Mouse (Mus musculus): ENCODE data around the gene Atg101. TPM values are rescaled to one million over a fixed set of nuclear protein-coding genes. Genes with fewer than 3 reads are reported as not detected.

Gene Atg101
- polyA plus RNA-seq (2011; ENCODE audit: insufficient read depth, insufficient read length, low read depth, missing spikeins), result 37.6 and 39.1 TPM in 2 replicates

DNA sequence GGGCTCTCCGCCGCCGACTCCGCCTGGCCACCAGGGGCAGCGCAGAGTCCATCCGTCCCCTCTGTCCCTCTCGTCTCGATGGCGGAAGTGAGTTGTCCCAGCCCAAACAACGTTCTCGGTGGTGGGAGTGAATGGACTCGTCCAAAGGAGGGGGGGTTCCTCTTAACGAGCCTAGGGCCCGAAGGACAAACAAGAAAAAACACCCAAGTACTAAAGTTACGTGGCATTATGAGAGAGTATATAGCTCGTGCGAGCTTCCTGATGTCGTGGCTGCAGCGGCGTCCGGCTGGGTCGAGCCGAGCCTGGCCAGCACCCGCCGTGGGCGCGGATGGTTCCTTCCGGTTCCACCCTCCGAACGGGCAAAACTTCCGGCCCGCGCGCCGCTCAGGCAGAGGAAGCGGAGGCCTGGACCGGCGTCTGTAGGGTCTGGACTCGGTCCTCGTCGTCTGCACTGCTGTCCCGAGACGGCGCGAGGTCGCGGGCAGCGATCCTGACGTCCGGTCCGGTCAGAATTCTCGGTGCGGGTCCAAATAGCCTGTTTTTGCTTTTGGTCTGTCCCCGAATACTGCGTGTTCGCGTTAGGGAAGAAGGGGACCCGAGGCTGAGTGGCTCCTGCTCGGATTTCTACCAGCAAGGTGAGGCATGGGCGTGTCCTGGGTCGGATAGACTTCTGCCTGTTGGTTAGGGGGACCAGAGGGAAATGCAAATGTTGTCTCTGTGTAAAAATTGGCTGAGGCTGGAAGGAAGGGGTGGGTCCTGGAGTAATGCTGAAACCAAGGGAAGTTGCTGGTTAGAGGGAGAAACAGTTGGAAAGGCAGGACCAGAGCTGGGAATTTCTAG is at the start of gene Atg101:
Gene Atg101, plus strand, starts transcription at position 362 of the 840 bp plus-strand sequence.
- TF ChIP-seq CTCF (IDR thresholded peaks at IDR 0.05; ENCODE audit: low read depth, low read length) (peak; percentile 82), POLR2A (IDR thresholded peaks at IDR 0.05; ENCODE audit: insufficient read depth, low read length) (no peak), EP300 (IDR thresholded peaks at IDR 0.05; ENCODE audit: insufficient read depth, low read depth, low read length) (peak; percentile 74; the same call in 1 of the 2 replicates)

DNA sequence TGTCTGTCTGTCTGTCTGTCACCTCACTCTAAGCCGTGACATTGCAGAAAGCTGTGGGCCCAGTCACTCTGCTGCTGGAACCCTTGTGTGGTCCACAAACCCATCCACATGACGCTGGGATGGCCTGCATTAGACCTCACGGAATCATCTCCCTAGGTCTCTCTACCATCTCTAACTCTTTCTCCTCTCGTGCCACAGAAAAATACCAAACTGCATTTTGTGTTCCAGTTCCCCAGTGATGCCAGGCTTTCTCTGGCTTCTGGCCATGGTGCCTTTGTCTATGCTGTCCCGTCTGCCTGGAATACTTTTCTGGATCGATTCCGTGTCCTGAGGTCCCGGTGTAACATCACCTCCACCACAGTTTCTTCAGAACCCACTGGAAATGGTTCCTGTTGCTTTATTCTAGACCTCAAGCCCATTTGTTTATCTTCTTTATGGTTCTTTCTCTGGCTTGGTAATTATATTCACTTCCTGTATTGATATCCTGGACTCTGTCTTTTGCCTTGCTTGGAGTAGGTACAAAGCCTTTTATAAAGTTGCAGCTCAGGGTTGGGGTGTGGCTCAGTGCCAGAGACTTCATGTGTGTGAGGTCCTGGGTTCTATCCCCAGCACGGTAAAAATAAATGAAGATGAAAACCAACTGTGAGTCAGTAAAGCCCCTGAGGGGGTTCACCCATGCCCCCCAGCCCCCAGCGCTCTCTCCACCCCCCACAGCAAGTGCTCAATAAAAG is 49.3 kb upstream of the Atg101 start:
- Histone ChIP-seq H3K36me3 (ENCODE audit: control insufficient read depth, insufficient read depth, low read length, poor library complexity, severe bottlenecking) (0 out of 2 replicates have a peak, but pooled peaks cover 3% of the 10 kb centered on the region), H3K9ac (ENCODE audit: low read depth, poor library complexity, severe bottlenecking) (no peak overlapping the region), H3K9me3 (replicated peaks; ENCODE audit: control insufficient read depth, insufficient read depth, low read length, poor library complexity, severe bottlenecking) (no peaks in the 10 kb centered on the region), H3K27me3 (ENCODE audit: control insufficient read depth, insufficient read depth, low read length, poor library complexity, severe bottlenecking) (no peaks in the 10 kb centered on the region), H3K27ac (ENCODE audit: insufficient read depth, low read length) (peak overlapping the region; percentile 80), H3K4me3 (ENCODE audit: low read depth, low read length) (no peak overlapping the region), H3K4me1 (ENCODE audit: control insufficient read depth, insufficient read depth, low read length) (peaks cover 16% of the 10 kb centered on the region)
- TF ChIP-seq CTCF (IDR thresholded peaks at IDR 0.05; ENCODE audit: low read depth, low read length) (no peak), EP300 (IDR thresholded peaks at IDR 0.05; ENCODE audit: insufficient read depth, low read depth, low read length) (no peak), POLR2A (IDR thresholded peaks at IDR 0.05; ENCODE audit: insufficient read depth, low read length) (no peak)

More for the DNA sequence above, at the start of gene Atg101:
- peaks cover 6% of the 10 kb centered on the region for H3K4me1 ChIP-seq (ENCODE audit: control insufficient read depth, insufficient read depth, low read length)
- H3K9me3 ChIP-seq (replicated peaks; ENCODE audit: control insufficient read depth, insufficient read depth, low read length, poor library complexity, severe bottlenecking), result no peaks in the 10 kb centered on the region
- peak within 1 kb of the TSS; percentile 62 for H3K9ac ChIP-seq (ENCODE audit: low read depth, poor library complexity, severe bottlenecking)
- H3K4me3 ChIP-seq (ENCODE audit: low read depth, low read length), result peak within 1 kb of the TSS; percentile 90
- no peaks in the 10 kb centered on the region for H3K27me3 ChIP-seq (ENCODE audit: control insufficient read depth, insufficient read depth, low read length, poor library complexity, severe bottlenecking)
- peak within 1 kb of the TSS; percentile 50; the same call in 1 of the 2 replicates for H3K27ac ChIP-seq (ENCODE audit: insufficient read depth, low read length)
- peaks cover 17% of the 10 kb centered on the region; the same call in 1 of the 2 replicates for H3K36me3 ChIP-seq (ENCODE audit: control insufficient read depth, insufficient read depth, low read length, poor library complexity, severe bottlenecking)

DNA sequence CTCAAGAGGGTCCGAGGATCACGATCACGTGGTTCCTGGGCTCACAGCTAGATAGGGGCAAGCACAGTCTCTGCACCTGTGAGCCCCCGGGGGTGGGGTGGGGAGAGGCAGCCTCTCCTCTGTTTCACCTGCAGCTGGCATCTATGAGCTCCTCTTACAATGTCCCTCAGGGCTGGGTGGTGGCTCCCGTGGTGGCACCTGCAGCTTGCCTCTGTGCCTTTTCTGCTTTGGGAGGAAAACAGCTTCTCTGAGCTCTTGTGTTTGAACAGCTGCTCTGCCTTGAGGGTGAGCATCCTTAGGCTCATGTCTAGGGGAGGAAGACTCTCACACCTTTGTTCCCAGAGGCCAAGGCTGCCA is 48.8 kb upstream of the Atg101 start:
- Histone ChIP-seq H3K4me3 (ENCODE audit: low read depth, low read length) (no peak overlapping the region), H3K9me3 (replicated peaks; ENCODE audit: control insufficient read depth, insufficient read depth, low read length, poor library complexity, severe bottlenecking) (no peaks in the 10 kb centered on the region), H3K36me3 (ENCODE audit: control insufficient read depth, insufficient read depth, low read length, poor library complexity, severe bottlenecking) (0 out of 2 replicates have a peak, but pooled peaks cover 3% of the 10 kb centered on the region), H3K27me3 (ENCODE audit: control insufficient read depth, insufficient read depth, low read length, poor library complexity, severe bottlenecking) (no peaks in the 10 kb centered on the region), H3K9ac (ENCODE audit: low read depth, poor library complexity, severe bottlenecking) (no peak overlapping the region), H3K27ac (ENCODE audit: insufficient read depth, low read length) (no peak overlapping the region), H3K4me1 (ENCODE audit: control insufficient read depth, insufficient read depth, low read length) (peaks cover 15% of the 10 kb centered on the region)
- TF ChIP-seq EP300 (IDR thresholded peaks at IDR 0.05; ENCODE audit: insufficient read depth, low read depth, low read length) (peak; percentile 75), POLR2A (IDR thresholded peaks at IDR 0.05; ENCODE audit: insufficient read depth, low read length) (no peak)

DNA sequence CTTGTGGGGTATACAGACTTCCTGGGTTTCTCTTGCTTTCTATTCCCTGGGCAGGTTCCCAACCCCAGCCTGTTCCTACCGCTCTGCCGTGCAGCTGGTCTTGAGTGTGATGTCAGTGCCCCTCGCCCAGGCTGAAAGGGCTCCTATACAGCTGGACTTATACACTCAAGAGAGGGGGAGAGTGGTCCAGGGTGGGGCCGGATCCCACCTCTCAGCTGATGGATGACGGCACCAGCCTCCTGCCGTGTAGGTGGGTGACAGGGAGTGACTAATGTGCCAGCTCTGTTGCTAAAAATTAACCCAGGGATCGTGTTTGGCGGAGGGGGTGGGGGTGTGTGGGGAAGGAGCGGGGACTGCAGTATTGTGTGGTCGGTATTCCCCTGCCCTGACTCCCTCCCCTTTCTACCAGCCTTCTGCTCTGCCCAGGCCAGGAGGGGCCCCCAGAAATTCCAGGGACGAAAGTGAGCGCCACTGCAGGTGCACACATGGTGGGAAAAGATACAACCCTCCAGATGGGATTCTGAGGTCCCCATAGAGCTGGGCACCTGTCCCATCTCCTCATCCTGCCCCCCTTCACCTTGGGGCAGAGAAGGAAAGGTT is 48.2 kb upstream of the Atg101 start:
- Histone ChIP-seq H3K27me3 (ENCODE audit: control insufficient read depth, insufficient read depth, low read length, poor library complexity, severe bottlenecking) (no peaks in the 10 kb centered on the region), H3K9ac (ENCODE audit: low read depth, poor library complexity, severe bottlenecking) (no peak overlapping the region), H3K4me3 (ENCODE audit: low read depth, low read length) (no peak overlapping the region), H3K36me3 (ENCODE audit: control insufficient read depth, insufficient read depth, low read length, poor library complexity, severe bottlenecking) (0 out of 2 replicates have a peak, but pooled peaks cover under 1% of the 10 kb centered on the region), H3K4me1 (ENCODE audit: control insufficient read depth, insufficient read depth, low read length) (peaks cover 14% of the 10 kb centered on the region), H3K9me3 (replicated peaks; ENCODE audit: control insufficient read depth, insufficient read depth, low read length, poor library complexity, severe bottlenecking) (no peaks in the 10 kb centered on the region), H3K27ac (ENCODE audit: insufficient read depth, low read length) (no peak overlapping the region)
- TF ChIP-seq EP300 (IDR thresholded peaks at IDR 0.05; ENCODE audit: insufficient read depth, low read depth, low read length) (no peak), POLR2A (IDR thresholded peaks at IDR 0.05; ENCODE audit: insufficient read depth, low read length) (no peak), CTCF (IDR thresholded peaks at IDR 0.05; ENCODE audit: low read depth, low read length) (no peak)

DNA sequence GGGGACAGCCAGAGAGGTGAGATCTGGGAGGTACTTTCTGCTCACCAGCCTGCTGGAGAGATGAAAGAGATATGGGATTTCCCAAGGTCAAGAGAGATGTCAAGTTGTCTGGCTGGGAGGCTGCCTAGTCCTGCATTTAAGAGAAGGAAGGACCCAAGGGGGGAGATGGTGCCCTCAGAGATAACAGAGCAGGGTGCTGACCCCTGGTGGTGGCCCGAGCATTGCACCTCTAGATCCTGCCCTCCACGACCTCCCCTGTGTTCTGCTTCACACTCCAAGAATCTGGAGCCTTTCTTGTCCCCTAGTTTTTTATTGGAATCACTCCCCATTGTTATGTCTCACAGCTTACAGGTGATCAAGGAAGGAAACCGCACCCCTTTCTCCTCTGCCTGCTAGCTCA is 47.2 kb upstream of the Atg101 start:
- Histone ChIP-seq H3K4me1 (ENCODE audit: control insufficient read depth, insufficient read depth, low read length) (peaks cover 14% of the 10 kb centered on the region), H3K4me3 (ENCODE audit: low read depth, low read length) (no peak overlapping the region), H3K36me3 (ENCODE audit: control insufficient read depth, insufficient read depth, low read length, poor library complexity, severe bottlenecking) (no peaks in the 10 kb centered on the region), H3K9ac (ENCODE audit: low read depth, poor library complexity, severe bottlenecking) (no peak overlapping the region), H3K27ac (ENCODE audit: insufficient read depth, low read length) (no peak overlapping the region), H3K27me3 (ENCODE audit: control insufficient read depth, insufficient read depth, low read length, poor library complexity, severe bottlenecking) (no peaks in the 10 kb centered on the region), H3K9me3 (replicated peaks; ENCODE audit: control insufficient read depth, insufficient read depth, low read length, poor library complexity, severe bottlenecking) (no peaks in the 10 kb centered on the region)
- TF ChIP-seq EP300 (IDR thresholded peaks at IDR 0.05; ENCODE audit: insufficient read depth, low read depth, low read length) (0 out of 2 replicates have a peak, but pooled peaks have one; percentile 31), POLR2A (IDR thresholded peaks at IDR 0.05; ENCODE audit: insufficient read depth, low read length) (no peak), CTCF (IDR thresholded peaks at IDR 0.05; ENCODE audit: low read depth, low read length) (peak; percentile 86)

Data from ES-Bruce4 (cell line).